In the genomic region with DNA sequence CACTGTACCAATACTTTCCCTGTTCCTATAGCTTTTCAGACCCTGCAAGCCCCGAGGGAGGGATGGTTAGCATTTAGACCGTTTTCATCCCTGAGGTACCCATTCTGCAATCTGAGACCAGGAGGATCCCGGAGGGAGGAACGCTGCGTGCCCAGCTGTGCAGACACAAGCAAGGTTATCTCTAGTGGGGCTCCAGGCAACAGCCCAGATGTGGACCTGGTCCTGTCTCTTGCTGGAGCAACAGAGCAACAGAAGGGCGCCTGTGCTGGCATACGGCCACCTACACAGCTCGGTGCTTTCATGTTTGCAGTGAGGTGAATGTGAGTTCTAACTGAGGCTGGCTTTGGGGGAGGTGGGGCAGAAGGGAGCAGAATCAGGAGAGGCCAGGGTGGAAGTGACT, we compare ENCODE assay signal across 17 mouse cellular contexts. TPM values are rescaled to one million over a fixed set of nuclear protein-coding genes. Genes with fewer than 3 reads are reported as not detected.
A peak's percentile ranks its signal among the peaks of the same experiment; 100 is the strongest.
DNase-seq lines count a peak whose midpoint lies in the region; ATAC-seq lines count a peak whose summit lies in the region.
"Had no signal": no experiment of that assay in that cellular context is flagged by ENCODE, and none has a peak within 500 bp of the region (broad histone marks: within the 10 kb centered on the region; RNA-seq: fewer than 3 reads in every experiment).

No protein-coding gene starts in this region.

- peak overlapping the region; percentile 11; the same call in 1 of the 2 replicates for H3K27ac ChIP-seq in heart, embryonic 10.5 days
- peak overlapping the region; percentile 83 for H3K27ac ChIP-seq in hindbrain, embryonic 13.5 days
- no peak overlapping the region for H3K27ac ChIP-seq in hindbrain, embryonic 11.5 days (ENCODE audit: low read depth, low read length)
- H3K27ac ChIP-seq in embryonic facial prominence, embryonic 15.5 days (replicated peaks), result no peak overlapping the region
- 0 out of 2 replicates have a peak overlapping the region, but pooled peaks have one; percentile 2 for H3K27ac ChIP-seq in limb, embryonic 13.5 days
- H3K27ac ChIP-seq: embryonic facial prominence, embryonic 13.5 days; gastrocnemius, adult 2 months; liver, embryonic 13.5 days had no signal

- H3K4me3 ChIP-seq in heart, embryonic 10.5 days, result no peak overlapping the region
- no peak overlapping the region for H3K4me3 ChIP-seq in hindbrain, embryonic 13.5 days
- no peak overlapping the region for H3K4me3 ChIP-seq in hindbrain, embryonic 11.5 days (ENCODE audit: low read depth, low read length)
- no peak overlapping the region for H3K4me3 ChIP-seq in embryonic facial prominence, embryonic 15.5 days (replicated peaks)
- no peak overlapping the region for H3K4me3 ChIP-seq in limb, embryonic 13.5 days
- H3K4me3 ChIP-seq: embryonic facial prominence, embryonic 13.5 days; forebrain, embryonic 12.5 days; gastrocnemius, adult 2 months; liver, embryonic 13.5 days had no signal

- no peaks in the 10 kb centered on the region for H3K27me3 ChIP-seq in heart, embryonic 10.5 days (ENCODE audit: insufficient read depth, poor library complexity, severe bottlenecking)
- no peaks in the 10 kb centered on the region for H3K27me3 ChIP-seq in hindbrain, embryonic 13.5 days
- no peaks in the 10 kb centered on the region for H3K27me3 ChIP-seq in hindbrain, embryonic 11.5 days (ENCODE audit: control insufficient read depth, insufficient read depth, low read length)
- no peaks in the 10 kb centered on the region for H3K27me3 ChIP-seq in embryonic facial prominence, embryonic 15.5 days
- H3K27me3 ChIP-seq in limb, embryonic 13.5 days, result no peaks in the 10 kb centered on the region
- H3K27me3 ChIP-seq: embryonic facial prominence, embryonic 13.5 days; forebrain, embryonic 12.5 days; liver, embryonic 13.5 days had no signal

- ATAC-seq in hindbrain, embryonic 13.5 days (ENCODE audit: low FRiP score), result 0 out of 2 replicates have a peak, but pooled peaks have one; percentile 21
- ATAC-seq in hindbrain, embryonic 11.5 days (ENCODE audit: low FRiP score), result no peak
- ATAC-seq in embryonic facial prominence, embryonic 15.5 days (ENCODE audit: insufficient number of reproducible peaks, low FRiP score, low TSS enrichment, low read depth), result peak; percentile 53; the same call in 1 of the 2 replicates
- no peak for ATAC-seq in limb, embryonic 13.5 days (ENCODE audit: low FRiP score, low read depth)
- ATAC-seq: intestine, postnatal 0 days had no signal

- H3K9ac ChIP-seq in hindbrain, embryonic 13.5 days, result no peak overlapping the region
- no peak overlapping the region for H3K9ac ChIP-seq in hindbrain, embryonic 11.5 days (ENCODE audit: low read depth, low read length)
- no peak overlapping the region for H3K9ac ChIP-seq in embryonic facial prominence, embryonic 15.5 days
- peak overlapping the region; percentile 19; the same call in 1 of the 2 replicates for H3K9ac ChIP-seq in limb, embryonic 13.5 days
- H3K9ac ChIP-seq: embryonic facial prominence, embryonic 13.5 days; forebrain, embryonic 12.5 days; liver, embryonic 13.5 days had no signal

- 82% methylated on average over 8 of the region's 8 CpGs for WGBS in heart, embryonic 10.5 days
- WGBS in hindbrain, embryonic 13.5 days, result 65% methylated on average over 8 of the region's 8 CpGs
- 90% methylated on average over 8 of the region's 8 CpGs for WGBS in hindbrain, embryonic 11.5 days
- 62% methylated on average over 8 of the region's 8 CpGs for whole genome bisulfite sequencing in embryonic facial prominence, embryonic 15.5 days
- 67% methylated on average over 8 of the region's 8 CpGs for WGBS in limb, embryonic 13.5 days

- peaks cover 22% of the 10 kb centered on the region for H3K4me1 ChIP-seq in heart, embryonic 10.5 days
- peaks cover 40% of the 10 kb centered on the region for H3K4me1 ChIP-seq in hindbrain, embryonic 13.5 days (replicated peaks)
- H3K4me1 ChIP-seq in hindbrain, embryonic 11.5 days (replicated peaks; ENCODE audit: control insufficient read depth, insufficient read depth, low read length), result no peaks in the 10 kb centered on the region
- H3K4me1 ChIP-seq in embryonic facial prominence, embryonic 15.5 days, result peaks cover 21% of the 10 kb centered on the region
- peaks cover 27% of the 10 kb centered on the region for H3K4me1 ChIP-seq in limb, embryonic 13.5 days
- H3K4me1 ChIP-seq: liver, embryonic 13.5 days had no signal

- DNase-seq in heart, embryonic 10.5 days (ENCODE audit: low spot score), result no peak
- no peak for DNase-seq in heart, adult 11 months
- no peak for DNase-seq in hindbrain, embryonic 11.5 days (ENCODE audit: low spot score)
- DNase-seq in right cerebral cortex, adult 2 months (ENCODE audit: low spot score in 2 of 2), result no peak
- DNase-seq: B cell, adult 2 months; cerebellum, adult 11 months; gastrocnemius, adult 2 months; kidney, postnatal 36 days; liver, embryonic 13.5 days; right cerebral cortex, postnatal 14 days; thymus, postnatal 4 days had no signal

- no peak overlapping the region for H3K4me2 ChIP-seq in hindbrain, embryonic 13.5 days
- H3K4me2 ChIP-seq in hindbrain, embryonic 11.5 days (replicated peaks; ENCODE audit: low read depth, low read length), result no peak overlapping the region
- no peak overlapping the region for H3K4me2 ChIP-seq in embryonic facial prominence, embryonic 15.5 days (replicated peaks)
- H3K4me2 ChIP-seq in limb, embryonic 13.5 days (replicated peaks), result no peak overlapping the region
- H3K4me2 ChIP-seq: embryonic facial prominence, embryonic 13.5 days; forebrain, embryonic 12.5 days; liver, embryonic 13.5 days had no signal

- peaks cover 77% of the 10 kb centered on the region for H3K36me3 ChIP-seq in heart, embryonic 10.5 days
- peaks cover 40% of the 10 kb centered on the region for H3K36me3 ChIP-seq in hindbrain, embryonic 13.5 days
- H3K36me3 ChIP-seq in hindbrain, embryonic 11.5 days (ENCODE audit: control insufficient read depth, insufficient read depth, low read length), result 0 out of 2 replicates have a peak, but pooled peaks cover 4% of the 10 kb centered on the region
- H3K36me3 ChIP-seq in embryonic facial prominence, embryonic 15.5 days, result peaks cover 46% of the 10 kb centered on the region
- H3K36me3 ChIP-seq in limb, embryonic 13.5 days, result peaks cover 82% of the 10 kb centered on the region

- H3K9me3 ChIP-seq in heart, embryonic 10.5 days, result no peaks in the 10 kb centered on the region
- H3K9me3 ChIP-seq in hindbrain, embryonic 13.5 days, result no peaks in the 10 kb centered on the region
- H3K9me3 ChIP-seq in hindbrain, embryonic 11.5 days (ENCODE audit: control insufficient read depth, low read length), result no peaks in the 10 kb centered on the region
- H3K9me3 ChIP-seq in embryonic facial prominence, embryonic 15.5 days (replicated peaks), result no peaks in the 10 kb centered on the region
- H3K9me3 ChIP-seq in limb, embryonic 13.5 days, result no peaks in the 10 kb centered on the region
- H3K9me3 ChIP-seq: embryonic facial prominence, embryonic 13.5 days; forebrain, embryonic 12.5 days; liver, embryonic 13.5 days had no signal

RNA-seq across cellular contexts. Expression of a gene that starts 41.6 kb away (rescaled TPM):
- polyA plus RNA-seq in heart, embryonic 10.5 days (2016; fragmentation: Nextera tagmentation; extraction: Ambion mirVana), result 134 and 287 TPM in 2 replicates
- 369 and 380 TPM in 2 replicates for polyA plus RNA-seq in hindbrain, embryonic 13.5 days (2015; fragmentation: Nextera tagmentation; extraction: Ambion mirVana)
- polyA plus RNA-seq in hindbrain, embryonic 11.5 days (2014; fragmentation: Nextera tagmentation; extraction: Ambion mirVana), result 578 and 619 TPM in 2 replicates
- 275 and 292 TPM in 2 replicates for polyA plus RNA-seq in embryonic facial prominence, embryonic 15.5 days (2015; fragmentation: Nextera tagmentation; extraction: Ambion mirVana)
- polyA plus RNA-seq in limb, embryonic 13.5 days (2015; fragmentation: Nextera tagmentation; extraction: Ambion mirVana), result 422 and 433 TPM in 2 replicates

Comparison
In these comparisons a context has a peak if more than half of its experiments do, and no peak if none do; other contexts are left out.
1. H3K27ac ChIP-seq: peak in heart, embryonic 10.5 days (single experiment), hindbrain, embryonic 13.5 days (single experiment) and limb, embryonic 13.5 days (single experiment); none in hindbrain, embryonic 11.5 days (single experiment) and embryonic facial prominence, embryonic 15.5 days (single experiment).
2. ATAC-seq: peak in hindbrain, embryonic 13.5 days (single experiment) and embryonic facial prominence, embryonic 15.5 days (single experiment); none in hindbrain, embryonic 11.5 days (single experiment) and limb, embryonic 13.5 days (single experiment).